Mouse (Mus musculus) thymus, postnatal 4 days (tissue): Measurements from ENCODE around the gene Nfil3.
A peak's percentile ranks its signal among the peaks of the same experiment; 100 is the strongest.

Experiments used
- DNase-seq: peaks from one replicate; pipeline ENCODE4 v3.0.0; 2021

Gene Nfil3

DNA sequence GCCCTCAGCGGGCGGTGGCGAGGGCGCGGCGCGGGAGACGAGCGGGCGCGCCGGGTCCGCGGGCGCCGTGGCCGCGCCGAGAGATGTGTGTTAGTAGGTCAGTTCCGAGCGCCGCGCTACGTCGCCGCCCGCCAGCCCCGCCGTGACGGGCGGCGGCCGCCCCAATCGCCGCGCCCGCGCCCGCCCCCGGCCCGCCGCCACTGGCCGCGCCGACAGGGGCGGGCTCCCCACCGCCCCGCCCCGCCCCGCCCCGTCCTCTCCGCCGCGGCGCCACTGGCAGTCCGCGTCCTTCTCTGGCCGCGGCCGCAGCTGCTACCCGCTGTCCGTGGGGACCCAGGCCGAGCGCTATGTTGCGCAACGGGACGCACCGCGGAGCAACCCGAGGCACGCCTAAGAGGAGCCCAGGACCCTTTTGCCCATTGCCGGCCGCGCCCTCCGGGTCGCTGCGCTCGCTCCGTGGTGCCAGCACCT, at the start of gene Nfil3:
Nfil3 (minus strand) TSS at position 123 of the 471 bp plus-strand sequence.
- peak; percentile 83 for DNase-seq

DNA sequence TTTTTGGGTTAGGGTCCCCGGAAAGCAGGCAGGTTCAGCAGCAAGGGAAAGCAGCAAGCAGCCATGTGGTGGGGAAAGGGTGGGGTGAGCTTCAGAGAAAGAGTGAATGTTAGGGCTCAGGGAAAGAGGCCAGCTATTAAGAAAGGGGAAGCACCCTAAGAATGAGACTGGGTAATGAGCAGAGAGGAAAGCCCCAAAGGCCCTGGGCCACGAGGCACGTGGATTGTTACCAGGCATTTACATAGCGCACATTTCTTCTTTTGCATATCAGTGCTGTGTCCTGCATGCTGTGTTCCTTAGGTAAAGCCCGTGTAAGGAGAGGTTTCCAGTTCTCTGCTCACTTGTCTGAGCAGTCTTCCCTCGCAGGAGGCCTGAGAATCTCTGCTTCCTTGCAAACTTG, 43.4 kb upstream of the Nfil3 start:
- no peak for DNase-seq

DNA sequence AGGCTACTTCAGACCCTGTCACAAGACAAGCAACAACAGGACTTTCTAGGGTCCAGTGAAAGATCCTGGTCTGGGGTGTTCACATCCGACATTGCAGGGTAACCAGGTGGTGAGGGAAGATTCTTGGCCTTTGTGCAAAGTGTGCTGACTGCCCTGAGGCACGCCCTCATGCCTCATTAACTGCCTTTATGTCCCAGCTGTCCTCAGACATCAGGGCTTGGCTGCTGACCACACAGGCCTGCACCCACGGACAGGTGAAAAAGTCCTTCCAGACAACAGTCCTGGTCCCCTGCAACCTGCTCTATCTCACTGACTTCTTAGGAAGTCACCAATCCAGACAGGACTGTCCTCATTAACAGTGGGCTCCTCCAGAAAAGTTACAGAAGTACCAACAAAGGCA, 39.4 kb upstream of the Nfil3 start:
- DNase-seq: no peak

DNA sequence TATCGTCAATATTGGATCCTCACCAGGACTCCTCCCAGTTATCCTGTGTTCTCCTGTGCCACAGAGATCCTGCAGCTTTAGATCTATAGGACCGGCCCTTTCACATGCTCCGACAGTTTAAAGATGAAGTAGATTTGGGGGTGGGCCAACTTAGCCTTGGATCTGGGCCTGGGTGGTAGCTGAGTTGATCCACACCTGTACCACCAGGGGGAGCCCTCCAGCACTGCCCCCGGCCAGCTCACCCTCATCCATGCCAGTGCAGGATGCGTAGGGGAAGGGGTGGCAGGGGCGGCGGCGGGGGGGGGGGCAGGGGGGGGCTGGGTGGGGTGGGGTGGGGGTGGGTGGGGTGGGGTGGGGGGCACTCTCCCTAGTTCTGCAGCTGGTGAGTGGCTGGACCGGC, 38.7 kb upstream of the Nfil3 start:
- peak; percentile 78 for DNase-seq

DNA sequence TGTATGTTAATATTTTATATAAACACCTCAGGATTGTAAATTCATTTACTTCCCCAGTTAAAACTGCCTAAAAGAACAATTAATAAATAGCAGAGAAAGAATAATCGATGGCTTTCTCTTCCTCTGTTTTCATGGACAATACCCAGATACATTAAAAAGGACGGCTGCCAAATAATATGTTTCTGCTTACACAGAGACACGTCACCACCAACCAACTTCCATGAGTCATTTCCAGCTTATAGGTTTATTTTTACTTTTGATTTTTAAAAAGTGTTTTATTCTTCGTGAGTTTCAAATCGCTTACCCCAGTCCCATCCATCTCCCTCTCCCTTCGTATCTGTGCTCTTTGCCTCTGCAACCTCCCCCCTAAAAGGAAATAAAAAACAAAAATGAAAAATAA, 38.1 kb upstream of the Nfil3 start:
- DNase-seq: no peak

DNA sequence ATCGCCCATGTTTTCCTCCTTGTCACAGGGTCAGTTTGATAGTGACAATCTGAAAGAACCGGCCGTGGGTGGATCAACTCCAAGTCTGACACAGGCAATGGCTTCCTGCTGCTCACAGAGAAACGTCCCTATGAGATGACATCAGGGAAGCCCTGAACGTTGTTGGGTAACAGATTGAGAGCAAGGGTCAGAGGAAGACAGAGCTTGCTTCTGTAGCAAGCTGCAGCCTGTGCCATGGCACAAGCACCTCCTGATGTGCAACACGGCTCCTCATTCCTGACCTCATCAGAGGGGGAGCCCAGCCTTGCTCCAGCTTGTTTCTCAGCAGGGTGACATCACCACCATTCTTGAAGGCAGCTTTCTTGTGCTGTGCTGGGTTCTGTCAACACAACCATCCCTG, 37.1 kb upstream of the Nfil3 start:
- no peak for DNase-seq

DNA sequence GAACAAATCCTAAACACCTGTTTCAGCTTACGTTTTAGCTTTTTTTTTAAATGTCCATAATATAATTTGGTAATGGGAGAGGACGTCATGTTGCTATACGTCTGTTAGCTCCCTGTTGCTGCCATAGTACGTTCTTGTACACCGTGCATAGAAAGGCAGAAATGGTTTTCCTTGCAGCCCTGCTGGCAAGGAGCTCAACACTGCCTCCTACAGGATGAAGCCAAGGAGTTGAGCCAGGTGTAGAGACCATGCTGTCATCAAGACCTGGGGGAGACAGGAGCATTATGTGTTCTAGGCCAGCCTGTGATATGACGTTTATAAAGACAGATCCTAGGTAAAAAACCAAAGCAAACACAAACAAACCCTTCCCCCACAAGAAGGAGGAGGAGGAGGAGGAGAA, 36.2 kb upstream of the Nfil3 start:
- peak; percentile 32 for DNase-seq

DNA sequence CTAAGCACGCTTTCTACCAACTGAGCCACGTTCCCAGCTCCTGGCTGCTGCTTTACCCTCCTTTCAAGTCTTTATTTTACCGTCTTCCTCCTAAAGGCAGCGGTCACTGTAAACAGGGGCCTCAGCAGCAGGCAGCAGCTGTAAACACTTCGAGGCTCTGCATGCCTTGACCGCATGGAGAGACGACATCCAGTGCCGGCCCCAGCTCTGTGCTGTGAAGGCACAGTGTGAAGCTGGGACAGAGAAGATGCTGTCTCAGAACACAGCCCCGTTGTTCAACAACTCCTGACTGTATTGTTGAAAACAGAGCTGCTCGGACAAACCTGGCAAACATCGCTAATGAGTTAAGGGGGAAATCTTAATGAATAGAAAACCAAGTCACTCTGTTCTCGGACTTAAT, 30.6 kb upstream of the Nfil3 start:
- no peak for DNase-seq

DNA sequence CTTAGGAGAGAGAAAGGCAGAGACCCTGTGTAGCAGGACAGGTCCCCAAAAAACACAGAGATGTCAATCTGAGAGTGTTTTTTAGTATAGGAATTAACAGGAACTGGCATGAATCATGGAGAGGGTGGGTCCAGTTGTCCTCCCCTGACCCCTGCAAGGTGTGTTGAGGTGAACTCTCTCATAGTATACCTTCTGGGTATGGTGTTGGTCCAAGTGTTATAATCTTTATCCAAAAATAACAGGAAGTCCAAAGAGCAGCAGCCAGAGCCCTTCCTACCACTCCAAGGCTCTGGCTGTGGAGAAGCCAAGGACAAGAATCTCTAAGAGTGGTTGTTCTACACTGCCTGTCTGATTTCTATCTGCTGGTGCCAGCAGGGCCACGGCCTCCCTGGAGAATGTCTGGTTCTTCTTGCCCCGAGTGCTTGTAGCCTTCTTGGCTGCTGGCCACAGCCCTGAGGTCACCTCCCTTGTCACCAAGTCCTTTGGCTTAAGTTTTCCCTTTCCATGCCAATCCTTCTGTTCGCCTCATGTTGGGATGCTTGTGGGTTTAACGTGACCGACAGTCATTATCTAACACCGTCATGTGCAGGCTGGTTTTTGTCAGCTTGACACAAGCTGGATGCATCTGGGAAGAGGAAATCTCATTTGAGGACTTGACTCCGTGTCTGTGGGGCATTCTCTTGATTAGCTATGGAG, 27.8 kb upstream of the Nfil3 start:
- DNase-seq: no peak

DNA sequence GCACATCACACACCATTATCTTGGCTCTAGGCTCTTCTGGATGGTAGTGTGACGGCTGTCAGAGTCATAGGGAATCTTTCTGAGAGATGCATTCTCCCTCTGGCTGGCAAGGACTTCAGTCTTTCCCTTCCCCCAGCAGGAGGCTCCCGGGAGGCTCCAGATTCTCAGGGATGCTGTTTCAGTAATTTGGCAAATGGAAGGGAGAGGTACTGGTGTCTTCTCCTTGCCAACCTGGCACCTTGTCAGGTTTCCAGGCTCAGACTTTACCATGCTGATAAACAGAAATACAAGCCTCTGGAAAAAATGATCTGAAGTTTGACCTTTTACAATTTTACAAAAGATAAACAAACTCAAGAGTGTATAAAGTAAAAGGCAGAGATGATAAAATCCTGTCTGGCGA, 26.9 kb upstream of the Nfil3 start:
- no peak for DNase-seq

DNA sequence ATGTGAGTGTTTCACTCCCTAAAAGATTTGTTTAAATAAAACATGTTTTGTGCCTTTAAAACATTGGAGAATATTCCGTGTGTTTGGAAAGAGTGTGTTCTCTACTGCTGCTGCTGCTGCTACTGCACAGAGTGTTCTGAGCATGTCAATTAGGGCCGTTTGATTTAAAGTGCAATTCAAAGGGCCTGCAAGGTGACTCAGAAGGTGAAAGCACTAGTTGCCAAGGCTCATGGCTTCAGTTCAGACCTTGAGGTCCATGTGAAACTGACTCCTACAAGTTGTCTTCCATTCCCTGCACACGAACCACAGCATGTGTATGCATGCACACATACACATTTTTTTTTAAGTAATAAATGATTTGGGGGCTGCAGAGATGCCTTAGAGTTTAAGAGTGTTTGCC, 22.4 kb upstream of the Nfil3 start:
- DNase-seq: no peak

DNA sequence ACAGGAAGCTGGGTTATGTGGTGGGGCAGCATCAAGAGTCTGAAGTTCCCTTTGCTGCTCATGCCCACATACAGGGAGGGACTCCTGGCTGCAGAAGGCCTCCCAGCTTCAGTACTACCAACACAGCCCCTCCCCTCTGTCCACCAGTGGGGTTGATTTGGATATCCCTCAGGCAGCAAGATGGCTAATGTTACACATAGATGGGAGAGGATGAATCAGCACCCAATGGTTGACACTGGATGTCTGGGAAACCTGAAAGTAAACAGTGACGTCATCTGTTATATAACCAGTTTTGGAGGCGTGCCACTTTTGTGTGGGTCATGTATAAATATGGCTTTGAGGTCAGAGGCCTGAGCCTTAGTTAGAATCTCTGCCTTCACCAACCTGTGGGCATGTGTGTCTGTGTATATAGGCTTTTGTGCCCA, 20.6 kb upstream of the Nfil3 start:
- DNase-seq: no peak

DNA sequence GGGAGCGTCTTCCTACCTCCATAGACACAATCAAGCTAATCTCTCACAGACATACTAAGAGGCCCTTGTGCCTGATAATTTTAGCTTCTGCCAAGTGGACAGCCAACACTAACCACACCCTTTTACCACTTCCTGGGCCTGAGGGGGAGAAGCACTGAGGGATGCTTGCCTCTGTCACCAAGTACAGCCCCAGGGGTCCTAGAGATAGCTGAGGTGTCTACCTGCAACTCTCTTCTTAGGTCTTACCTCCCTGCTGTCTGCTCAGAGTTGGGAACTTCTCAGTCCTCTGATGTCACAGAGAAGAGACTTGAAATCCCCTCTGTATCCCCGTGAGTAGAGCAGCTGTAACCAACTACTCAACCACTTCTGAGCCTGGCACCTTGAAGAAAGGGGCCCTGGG, 19.6 kb upstream of the Nfil3 start:
- no peak for DNase-seq

DNA sequence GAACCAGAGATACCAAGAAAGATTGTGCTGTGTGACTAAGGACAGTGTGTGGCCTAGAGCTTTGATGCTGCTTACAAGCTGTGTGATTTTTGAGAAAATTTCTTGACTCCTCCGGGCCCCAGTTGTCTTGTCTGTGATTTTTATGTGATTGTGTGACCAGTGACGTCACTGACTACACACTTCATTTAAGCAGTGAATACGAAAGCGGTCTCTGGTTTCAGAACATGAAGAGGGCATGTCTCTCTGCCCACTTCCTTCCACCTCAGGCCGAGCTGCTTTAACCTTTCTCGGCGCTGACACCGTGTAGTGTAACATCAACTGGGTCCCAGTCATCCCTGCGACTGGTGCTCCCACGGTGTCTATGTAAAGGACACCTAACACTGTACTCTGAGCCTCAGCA, 17.7 kb upstream of the Nfil3 start:
- DNase-seq: no peak

DNA sequence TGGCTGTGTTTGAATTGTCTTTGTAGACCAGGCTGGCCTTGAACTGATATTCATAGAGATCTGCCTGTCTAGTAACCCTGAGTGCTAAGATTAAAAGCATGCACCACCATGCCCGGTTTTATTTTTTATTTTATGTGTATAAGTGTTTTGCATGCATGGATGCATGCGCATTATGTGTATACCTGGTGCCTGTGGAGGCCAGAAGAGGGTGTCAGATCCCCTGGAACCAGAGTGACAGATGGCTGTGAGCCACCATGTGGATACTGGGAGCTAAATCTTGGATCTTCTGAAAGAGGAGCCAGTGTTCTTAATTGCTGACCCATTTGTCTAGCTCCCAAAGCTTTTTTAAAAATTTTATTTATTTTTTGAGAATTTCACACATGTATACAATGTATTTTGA, 16.9 kb upstream of the Nfil3 start:
- no peak for DNase-seq

DNA sequence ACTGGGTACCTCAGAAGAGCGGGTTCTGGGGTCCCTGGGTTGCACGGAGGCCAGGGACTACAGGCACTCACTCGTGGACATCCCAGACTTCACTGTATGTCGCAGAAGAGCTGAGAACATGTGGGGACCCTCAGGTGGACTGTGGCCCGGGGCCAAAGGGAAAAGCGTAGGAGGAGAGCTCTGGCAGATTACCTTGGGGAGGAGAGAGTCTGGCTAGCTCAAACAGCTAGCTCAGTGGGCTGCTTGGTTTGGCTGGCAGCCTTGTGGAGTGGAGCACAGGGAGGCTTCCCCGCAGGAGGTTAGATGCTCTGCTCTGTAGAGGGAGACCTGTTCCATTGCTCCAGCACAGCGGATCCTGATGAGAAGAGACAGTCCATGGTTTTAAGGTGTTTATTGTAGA, 15.3 kb upstream of the Nfil3 start:
- DNase-seq: no peak

DNA sequence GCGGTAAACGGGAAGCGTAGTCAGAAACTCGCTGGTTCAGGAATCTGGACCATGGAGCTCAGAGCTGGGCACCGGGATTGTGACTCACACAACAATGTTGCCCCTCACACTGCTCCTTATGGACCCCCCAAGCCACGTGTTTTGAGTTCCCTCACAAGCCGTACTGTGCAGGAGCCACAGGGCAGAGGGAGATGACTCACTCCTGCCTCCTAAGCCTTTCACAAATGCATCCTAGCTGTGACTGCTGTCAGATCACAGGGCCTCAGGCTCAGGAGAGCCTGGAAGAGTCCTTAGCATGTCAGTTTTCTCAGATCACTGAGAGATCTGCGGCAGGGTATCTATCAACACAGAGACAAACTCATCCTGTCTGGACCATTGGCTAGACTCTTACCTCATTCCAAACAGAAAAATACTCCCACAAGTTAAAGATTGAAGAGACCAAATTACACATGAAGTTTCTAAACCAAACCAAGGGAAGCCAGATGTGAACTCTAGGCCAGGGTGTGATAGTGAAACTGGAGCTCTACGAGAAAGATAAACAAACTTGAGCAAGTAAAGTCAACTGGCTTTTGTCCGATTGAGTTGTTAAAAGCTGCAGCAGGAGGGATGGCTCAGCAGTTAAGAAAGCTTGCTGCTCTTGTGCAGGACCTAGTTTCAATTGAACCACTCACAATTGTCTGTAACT, 13.5 kb upstream of the Nfil3 start:
- no peak for DNase-seq

DNA sequence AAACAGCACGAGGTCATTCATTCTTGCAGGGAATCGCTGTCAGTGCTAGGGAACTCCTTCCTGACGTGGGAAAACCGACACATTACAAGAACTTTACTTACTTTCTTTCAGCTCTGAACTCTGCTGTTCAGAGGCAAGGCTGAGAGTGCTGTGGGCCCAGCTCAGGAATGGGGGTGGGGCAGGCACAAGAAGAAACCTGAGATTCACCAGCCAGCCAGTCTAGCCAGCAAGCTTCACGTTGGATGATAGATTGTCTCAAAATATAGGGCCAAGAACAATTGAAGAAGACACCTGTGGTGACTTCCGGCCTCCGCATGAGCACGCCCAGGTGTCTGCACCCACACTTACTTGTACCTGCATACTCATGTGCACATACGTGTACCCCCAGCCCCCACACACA, 9.3 kb upstream of the Nfil3 start:
- DNase-seq: no peak

DNA sequence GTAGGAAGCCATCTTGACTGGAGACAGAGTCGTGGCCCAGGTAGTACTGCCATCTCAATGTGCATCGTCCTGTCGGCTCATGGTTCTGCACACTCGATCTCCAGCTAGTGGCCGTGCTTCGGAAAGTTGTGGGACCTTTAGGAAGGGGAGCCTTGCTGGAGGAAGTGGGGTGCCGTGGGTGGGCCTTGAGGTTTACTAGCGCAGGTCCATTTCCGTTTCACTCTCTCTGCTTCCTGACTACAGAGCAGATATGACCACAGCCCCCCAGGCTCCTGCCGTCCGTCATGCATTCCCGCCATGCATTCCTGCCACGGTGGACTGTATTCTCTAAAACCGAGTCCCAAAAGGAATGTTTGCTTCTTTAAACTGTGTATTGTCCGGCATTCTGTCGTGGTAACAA, 8.1 kb upstream of the Nfil3 start:
- DNase-seq: peak; percentile 37

DNA sequence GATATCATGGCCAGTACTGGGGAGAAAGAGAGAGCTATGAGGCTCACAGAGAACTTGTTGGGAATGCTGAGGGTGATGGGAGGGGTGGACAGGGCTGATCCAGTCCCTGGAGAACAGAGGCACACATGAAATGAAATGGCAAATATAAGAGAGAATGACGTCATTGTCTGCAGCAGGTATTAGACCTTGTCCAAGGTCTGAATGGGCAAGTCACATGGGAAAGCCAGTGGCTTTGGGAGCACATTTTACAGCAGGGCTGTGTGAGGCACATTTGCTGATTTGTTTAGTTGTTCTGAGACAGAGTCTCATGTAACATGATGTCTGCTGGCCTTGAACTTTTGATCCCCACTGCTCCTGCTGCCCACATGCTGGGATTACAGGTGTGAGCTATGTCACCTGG, 7.0 kb upstream of the Nfil3 start:
- DNase-seq: no peak

DNA sequence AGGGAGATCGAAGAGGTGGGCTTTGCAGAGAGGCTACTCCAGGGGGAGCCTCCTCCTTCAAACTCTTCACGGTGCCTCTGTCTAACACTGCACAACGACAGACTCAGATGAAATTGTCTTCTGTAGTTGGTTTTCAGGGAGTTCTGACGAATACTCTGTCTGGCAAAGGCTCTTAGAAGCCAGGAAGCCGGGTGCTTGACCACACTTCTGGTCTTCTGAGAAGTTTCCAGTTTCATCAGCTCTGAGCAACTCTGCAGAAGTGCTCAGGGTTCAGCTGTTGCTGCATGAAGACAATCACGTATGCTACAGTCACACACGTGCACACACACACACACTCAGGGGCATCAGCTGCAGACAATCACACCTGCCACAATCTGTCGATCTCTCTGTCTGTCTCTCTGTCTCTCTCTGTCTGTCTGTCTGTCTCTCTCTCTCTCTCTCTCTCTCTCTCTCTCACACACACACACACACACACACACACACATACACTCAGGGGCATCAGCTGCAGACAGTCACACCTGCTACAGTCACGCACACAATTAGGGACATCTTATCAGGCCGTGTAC, 5.4 kb upstream of the Nfil3 start:
- DNase-seq: no peak

DNA sequence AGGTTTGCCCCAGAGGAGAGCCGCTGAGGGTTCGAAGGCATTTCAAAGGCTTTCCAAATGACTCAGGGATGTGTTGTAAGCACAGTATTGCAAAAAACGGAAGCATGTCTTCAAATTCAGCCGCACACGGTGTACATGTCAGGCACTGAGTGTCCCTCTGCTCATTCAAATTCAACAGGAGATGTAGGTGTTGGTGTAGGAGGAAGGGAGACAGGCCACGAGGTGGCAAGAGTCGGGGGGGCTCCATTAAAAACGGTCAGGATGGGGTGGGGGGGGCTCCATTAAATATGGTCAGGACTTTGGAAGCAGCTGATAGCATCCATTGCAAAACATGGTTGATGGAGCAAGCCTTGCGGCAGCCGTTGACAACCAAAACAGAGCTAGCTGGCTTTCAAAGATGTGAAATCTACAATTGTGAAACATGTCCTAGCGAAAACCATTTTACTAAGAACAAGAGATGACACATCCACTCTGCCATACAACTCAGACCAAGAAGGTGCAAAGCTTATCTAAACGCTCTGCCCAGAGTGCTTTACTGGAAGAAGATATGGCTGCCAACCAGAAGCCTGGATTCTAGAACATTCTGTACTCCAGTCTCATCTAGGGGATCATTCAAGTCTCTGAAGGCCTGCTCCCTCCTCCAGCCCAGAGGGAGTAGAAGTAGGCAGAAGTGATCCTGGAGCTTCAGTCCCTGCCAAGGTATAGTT, 4.8 kb upstream of the Nfil3 start:
- no peak for DNase-seq

DNA sequence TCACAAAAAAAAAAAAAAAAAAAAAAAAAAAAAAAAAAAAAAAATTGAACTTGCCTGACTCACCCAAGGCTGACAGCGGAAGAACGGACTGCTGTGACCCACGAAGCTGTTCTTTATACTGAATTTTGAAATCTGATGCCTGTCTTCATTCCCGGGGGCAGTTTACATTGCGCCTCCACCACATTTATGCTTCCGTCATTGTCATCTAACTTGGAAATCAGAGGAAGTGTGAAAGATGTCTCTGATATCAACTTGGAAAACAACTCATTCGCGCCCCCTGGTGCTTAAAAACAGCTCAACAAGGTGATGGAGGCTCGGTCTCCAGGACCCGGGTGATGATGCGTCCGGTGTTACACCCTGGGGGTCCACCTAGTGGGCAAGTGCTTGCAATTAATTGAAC, 1.8 kb upstream of the Nfil3 start:
- peak; percentile 92 for DNase-seq
